25 mouse cellular contexts compared by ENCODE assay signal in genomic region chr3:120885401-120885800, GRCm38 (mm10).
DNase-seq lines count a peak whose midpoint lies in the region; TF ChIP-seq lines count a peak whose summit lies in the region.
"Had no signal": no experiment of that assay in that cellular context is flagged by ENCODE, and none has a peak within 500 bp of the region (broad histone marks: within the 10 kb centered on the region; RNA-seq: fewer than 3 reads in every experiment).

No protein-coding gene starts in this region.

- no peaks in the 10 kb centered on the region for H3K27me3 ChIP-seq in heart, adult 2 months (ENCODE audit: control insufficient read depth, insufficient read depth, low read length)
- H3K27me3 ChIP-seq: embryonic facial prominence, embryonic 15.5 days; liver, embryonic 12.5 days; megakaryocyte, embryonic 14.5 days; midbrain, embryonic 13.5 days; neural tube, embryonic 13.5 days; stomach, embryonic 15.5 days had no signal

- no peak overlapping the region for H3K4me3 ChIP-seq in heart, adult 2 months
- H3K4me3 ChIP-seq: embryonic facial prominence, embryonic 10.5 days; embryonic facial prominence, embryonic 15.5 days; hindbrain, embryonic 13.5 days; liver, embryonic 12.5 days; megakaryocyte, embryonic 14.5 days; midbrain, embryonic 13.5 days; neural tube, embryonic 13.5 days; stomach, embryonic 15.5 days had no signal

- TF ChIP-seq EP300 in heart, adult 2 months (IDR thresholded peaks at IDR 0.05; ENCODE audit: insufficient read depth, low read depth, low read length): no peak

- H3K9ac ChIP-seq in heart, adult 2 months (ENCODE audit: low read depth, low read length): no peak overlapping the region
- H3K9ac ChIP-seq: embryonic facial prominence, embryonic 15.5 days; hindbrain, embryonic 13.5 days; liver, embryonic 12.5 days; liver, postnatal 0 days; midbrain, embryonic 13.5 days; neural tube, embryonic 13.5 days; stomach, embryonic 15.5 days had no signal

- no peaks in the 10 kb centered on the region for H3K36me3 ChIP-seq in heart, adult 2 months (ENCODE audit: control insufficient read depth, insufficient read depth, low read length)
- H3K36me3 ChIP-seq: embryonic facial prominence, embryonic 10.5 days; embryonic facial prominence, embryonic 15.5 days; hindbrain, embryonic 13.5 days; liver, embryonic 12.5 days; midbrain, embryonic 13.5 days; neural tube, embryonic 13.5 days; stomach, embryonic 15.5 days had no signal

- WGBS in heart, adult 2 months: 64% methylated on average over 5 of the region's 5 CpGs

- H3K4me1 ChIP-seq in heart, adult 2 months (ENCODE audit: control insufficient read depth, insufficient read depth, low read length): no peaks in the 10 kb centered on the region
- H3K4me1 ChIP-seq: embryonic facial prominence, embryonic 15.5 days; liver, embryonic 12.5 days; megakaryocyte, embryonic 14.5 days; stomach, embryonic 15.5 days had no signal

- H3K79me2 ChIP-seq in heart, adult 2 months (replicated peaks; ENCODE audit: control insufficient read depth, insufficient read depth, low read length): no peaks in the 10 kb centered on the region

- H3K27ac ChIP-seq in heart, adult 2 months: no peak overlapping the region
- H3K27ac ChIP-seq: embryonic facial prominence, embryonic 10.5 days; embryonic facial prominence, embryonic 15.5 days; hindbrain, embryonic 13.5 days; liver, embryonic 12.5 days; midbrain, embryonic 13.5 days; neural tube, embryonic 13.5 days; stomach, embryonic 15.5 days had no signal

- TF ChIP-seq POLR2A in heart, adult 2 months (IDR thresholded peaks at IDR 0.05; ENCODE audit: insufficient read depth, low read depth, low read length): no peak

- DNase-seq in cerebellum, adult 18-20 months: peak; percentile 24 to 48
- no peak for DNase-seq in cerebellum, adult 11 months
- DNase-seq in heart, adult 11 months: peak; percentile 64
- no peak for DNase-seq in heart, adult 2 months
- peak; percentile 18 for DNase-seq in MN1 (ENCODE audit: low spot score)
- DNase-seq in cerebellum, adult 9-11 months: peak; percentile 39
- DNase-seq in urinary bladder, postnatal 25 days (ENCODE audit: low spot score): no peak
- DNase-seq in frontal cortex, adult 2 months (ENCODE audit: extremely low spot score in 1 of 2, low spot score in 1 of 2): no peak
- DNase-seq: adrenal gland, postnatal 14 days; gastrocnemius, postnatal 14 days; heart, postnatal 36 days; kidney, adult 9 months; kidney, postnatal 10 days; layer of hippocampus, adult 9-11 months; liver, postnatal 0 days; lung, postnatal 36 days; right cerebral cortex, postnatal 25 days had no signal

- no peak for TF ChIP-seq CTCF in heart, adult 2 months (IDR thresholded peaks at IDR 0.05)

- intact Hi-C loops in heart, adult 2 months (cut with DNase I): no loop called here

Comparison
In these comparisons a context has a peak if more than half of its experiments do, and no peak if none do; other contexts are left out.
1. DNase-seq: peak in cerebellum, adult 18-20 months (2 of 2), heart, adult 11 months (single experiment), MN1 (single experiment) and cerebellum, adult 9-11 months (single experiment); none in cerebellum, adult 11 months (single experiment), heart, adult 2 months (0 of 2), urinary bladder, postnatal 25 days (single experiment) and frontal cortex, adult 2 months (0 of 2).